Mouse (Mus musculus): ENCODE measurements around the gene Sod3.

GRCm38 (mm10) chr5:52383748-52384147, 20.2 kb downstream of the Sod3 start:
- TF ChIP-seq CTCF (IDR thresholded peaks at IDR 0.05; ENCODE audit: insufficient read depth, low read length) (no peak), POLR2A (IDR thresholded peaks at IDR 0.05; ENCODE audit: borderline replicate concordance, extremely low read depth, low read depth, low read length) (no peak)
